In genomic region chr5:98865146-98865545, GRCm38 (mm10) we compare ENCODE assay signal across 26 mouse cellular contexts. TPM values are rescaled to one million over a fixed set of nuclear protein-coding genes. Genes with fewer than 3 reads are reported as not detected.
"Had no signal": no experiment of that assay in that cellular context is flagged by ENCODE, and none has a peak within 500 bp of the region (broad histone marks: within the 10 kb centered on the region; RNA-seq: fewer than 3 reads in every experiment).

No protein-coding gene starts in this region.

- ATAC-seq: hindbrain, postnatal 0 days; intestine, embryonic 16.5 days; liver, embryonic 12.5 days had no signal

- H3K4me3 ChIP-seq: heart, adult 2 months; heart, embryonic 13.5 days; heart, embryonic 15.5 days; hindbrain, embryonic 13.5 days; hindbrain, embryonic 15.5 days; kidney, embryonic 15.5 days; limb, embryonic 13.5 days; limb, embryonic 15.5 days; liver, embryonic 12.5 days had no signal

- DNase-seq: gastrocnemius, postnatal 10 days; gastrocnemius, postnatal 25 days; heart, adult 11 months; heart, adult 2 months; heart, postnatal 14 days; heart, postnatal 36 days; kidney, adult 11 months; kidney, adult 2 months; kidney, adult 9 months; kidney, postnatal 14 days; kidney, postnatal 36 days; layer of hippocampus, adult 9-11 months; layer of hippocampus, postnatal 36 days; left cerebral cortex, postnatal 4 days had no signal

- H3K27ac ChIP-seq: heart, adult 2 months; heart, embryonic 13.5 days; heart, embryonic 15.5 days; hindbrain, embryonic 13.5 days; hindbrain, embryonic 15.5 days; hindbrain, postnatal 0 days; kidney, embryonic 15.5 days; kidney, postnatal 0 days; limb, embryonic 13.5 days; limb, embryonic 15.5 days; liver, embryonic 12.5 days had no signal

RNA-seq across cellular contexts. Expression of gene Bmp3, which starts 10.9 kb away (rescaled TPM):
- total RNA-seq: hematopoietic stem cell, adult 5-6 weeks had no signal
